Mouse (Mus musculus) lung, postnatal 0 days (tissue): Measurements from ENCODE around the gene Mrpl57.

Source experiments
- CTCF ChIP-seq: IDR thresholded peaks from 2 replicates; pipeline ENCODE4 v1.5.1; 2016; ENCODE audit warnings: antibody characterized with exemption, mild to moderate bottlenecking
- EP300 ChIP-seq: IDR thresholded peaks from 2 replicates; pipeline ENCODE4 v1.6.1; 2016; ENCODE audit warnings: antibody characterized with exemption, mild to moderate bottlenecking, control low read depth

DNA sequence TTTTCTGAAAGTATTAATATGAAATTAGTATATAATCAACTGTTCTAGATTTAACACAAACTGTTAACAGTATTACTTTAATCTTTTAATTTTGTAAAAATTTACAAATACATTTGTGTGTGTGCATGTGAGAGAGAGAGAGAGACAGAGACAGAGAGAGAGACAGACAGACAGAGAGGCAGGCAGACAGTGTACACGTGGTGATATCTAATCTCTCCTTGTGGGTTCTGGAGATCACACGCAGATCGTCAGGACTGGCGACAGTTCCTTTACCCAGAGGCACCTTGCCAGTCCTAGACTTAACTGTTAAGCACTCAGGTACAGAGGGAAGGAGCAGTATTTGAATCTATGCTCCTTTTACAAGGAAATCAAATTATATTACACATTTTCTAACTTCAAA, 5.2 kb upstream of the Mrpl57 start:
- TF ChIP-seq CTCF: no peak
- TF ChIP-seq EP300: no peak
